Mouse (Mus musculus): ENCODE measurements around the gene Ranbp3l.

Gene Ranbp3l

DNA sequence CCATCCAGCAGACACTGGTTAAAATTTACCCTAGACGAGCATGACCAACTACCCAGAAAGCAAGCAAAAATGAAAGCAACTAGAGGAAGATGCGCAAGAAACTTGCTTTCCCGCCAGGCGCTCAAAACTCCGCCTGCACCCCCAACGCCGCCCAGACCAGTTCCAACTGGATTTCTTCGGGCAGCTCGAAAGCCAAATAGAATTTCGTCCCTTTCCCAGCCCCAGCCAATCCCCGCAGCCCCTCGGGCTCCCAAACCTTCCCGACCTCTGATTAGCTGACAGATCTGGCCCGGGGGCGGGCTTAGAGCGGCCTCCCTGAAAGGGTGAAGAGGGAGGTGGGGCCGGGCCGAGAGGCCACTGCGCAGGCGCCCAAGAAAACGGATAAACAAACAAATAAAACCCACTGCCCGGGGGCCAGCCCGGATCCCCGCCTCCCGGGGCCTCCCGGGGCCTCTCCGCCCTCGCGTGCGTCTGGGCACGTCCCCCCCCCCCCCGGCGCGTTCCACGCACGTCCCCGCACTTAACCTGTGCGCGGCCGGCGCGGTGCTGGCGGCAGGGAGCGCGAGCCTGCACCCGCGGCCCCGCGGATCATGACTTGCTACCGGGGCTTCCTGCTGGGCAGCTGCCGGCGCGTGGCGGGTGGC is 103.3 kb downstream of the Ranbp3l start, which contains the start of gene Nadk2:
Nadk2 (plus strand) TSS at position 349 of the 644 bp plus-strand sequence.
- peak; percentile 100 for DNase-seq (ENCODE audit: low spot score)

DNA sequence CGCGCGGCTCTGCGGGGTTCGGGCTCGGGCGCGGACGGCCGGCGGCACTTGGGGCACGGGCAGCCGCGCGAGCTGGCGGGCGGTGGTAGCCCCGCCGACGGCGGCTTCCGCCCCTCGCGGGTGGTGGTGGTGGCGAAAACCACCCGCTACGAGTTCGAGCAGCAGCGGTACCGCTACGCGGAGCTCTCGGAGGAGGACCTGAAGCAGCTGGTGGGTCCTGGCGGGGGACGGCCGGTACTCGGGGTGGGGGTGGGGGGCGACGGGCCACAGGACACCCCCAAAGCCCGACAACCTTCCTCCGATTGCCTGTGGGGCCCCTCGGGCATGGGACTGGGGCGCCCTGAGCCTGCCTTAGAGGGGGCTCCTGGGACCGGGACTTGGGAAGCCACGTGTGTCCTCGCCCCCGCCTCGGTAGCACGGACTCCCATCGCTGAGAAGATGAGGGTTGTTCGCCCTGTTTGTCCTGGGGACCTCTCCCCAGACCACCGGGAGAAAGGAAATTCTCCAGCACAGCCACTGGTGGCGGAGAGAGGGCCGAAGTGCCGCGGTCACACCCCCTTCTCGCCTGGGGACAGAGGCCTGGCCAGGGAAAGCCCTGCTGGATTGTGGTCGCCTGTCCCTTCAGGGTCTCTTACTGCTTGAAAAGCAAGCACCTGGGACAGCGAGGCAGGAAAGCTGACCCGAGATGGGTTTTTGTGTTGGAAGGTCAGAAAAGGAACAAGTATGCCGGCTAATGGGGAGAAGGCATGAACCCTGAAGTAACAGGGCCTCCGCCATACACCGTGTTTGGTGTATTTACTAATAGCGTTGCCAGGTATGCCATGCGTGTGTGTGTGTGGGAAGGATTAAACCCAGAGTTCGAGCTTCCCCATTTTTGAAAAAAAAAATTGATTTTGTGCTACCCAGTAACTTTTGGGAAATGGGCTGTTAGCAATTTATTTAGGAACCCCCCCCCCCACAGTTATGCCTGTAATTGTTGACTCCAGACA is 104.1 kb downstream of the Ranbp3l start:
- peak; percentile 58 for DNase-seq (ENCODE audit: low spot score)

DNA sequence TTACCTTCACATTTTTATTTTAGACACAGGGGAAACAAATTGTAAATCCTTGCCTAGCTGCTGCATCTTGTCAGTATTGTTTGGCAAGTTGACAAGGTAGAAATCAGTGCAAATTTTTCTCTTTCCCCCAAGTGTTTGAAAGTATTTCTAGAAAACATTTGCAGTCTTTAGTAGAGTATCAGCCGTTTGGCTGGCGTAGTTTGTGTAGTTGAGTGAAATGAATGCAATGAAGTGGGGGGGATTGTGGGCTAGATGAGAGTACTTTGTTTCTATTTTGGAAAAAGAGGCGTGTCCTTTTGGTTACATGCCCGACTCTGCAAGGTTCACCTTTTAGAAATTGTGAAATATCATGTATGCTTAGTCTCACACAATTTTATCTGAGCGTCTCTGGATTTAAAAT is 104.9 kb downstream of the Ranbp3l start:
- DNase-seq (ENCODE audit: low spot score) = peak; percentile 65

DNA sequence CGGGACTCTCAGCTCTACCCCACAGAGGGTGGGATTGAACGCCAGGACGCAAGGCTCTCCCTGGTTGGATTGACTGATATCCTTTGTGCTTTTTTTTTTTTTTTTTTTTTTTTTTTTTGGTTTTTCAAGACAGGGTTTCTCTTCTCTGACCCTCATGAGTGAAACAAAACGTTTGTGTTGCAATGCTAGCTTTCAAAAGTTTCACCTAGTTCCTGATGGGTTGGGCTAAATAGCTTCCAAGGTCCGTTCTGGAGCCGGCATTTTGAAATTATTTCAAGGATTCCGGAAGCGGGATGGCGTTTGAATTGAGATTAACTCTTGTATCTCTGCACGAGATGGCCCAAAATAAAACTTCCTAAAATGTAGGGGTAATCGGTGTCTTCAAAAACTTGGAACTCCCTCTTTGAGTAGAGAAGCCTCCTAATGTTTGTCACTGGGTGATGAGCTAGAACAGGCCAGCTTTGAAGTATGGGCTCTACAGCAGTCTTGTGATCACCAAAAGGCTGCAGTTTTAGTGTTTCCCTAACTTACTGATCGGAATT is 105.4 kb downstream of the Ranbp3l start:
- DNase-seq (ENCODE audit: low spot score) = no peak

DNA sequence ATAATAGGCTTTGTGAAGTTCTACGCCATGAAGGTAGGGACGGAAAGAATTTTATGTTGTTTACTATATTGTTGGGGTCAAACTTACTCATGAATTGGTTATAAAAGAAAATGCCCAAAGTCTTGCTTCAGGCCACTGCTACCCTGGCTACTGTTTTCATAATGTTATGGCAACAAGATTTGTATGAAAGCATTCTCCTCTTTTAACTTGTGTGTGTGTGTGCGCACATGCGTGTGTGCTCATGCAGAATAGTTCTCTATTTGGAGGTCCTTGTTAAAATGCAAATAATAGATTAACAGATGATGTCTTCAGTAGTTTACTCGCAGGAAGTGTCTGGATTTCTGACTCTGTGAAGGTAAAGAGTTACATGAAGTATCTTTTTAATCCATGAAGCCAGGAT is 105.9 kb downstream of the Ranbp3l start:
- no peak for DNase-seq (ENCODE audit: low spot score)

DNA sequence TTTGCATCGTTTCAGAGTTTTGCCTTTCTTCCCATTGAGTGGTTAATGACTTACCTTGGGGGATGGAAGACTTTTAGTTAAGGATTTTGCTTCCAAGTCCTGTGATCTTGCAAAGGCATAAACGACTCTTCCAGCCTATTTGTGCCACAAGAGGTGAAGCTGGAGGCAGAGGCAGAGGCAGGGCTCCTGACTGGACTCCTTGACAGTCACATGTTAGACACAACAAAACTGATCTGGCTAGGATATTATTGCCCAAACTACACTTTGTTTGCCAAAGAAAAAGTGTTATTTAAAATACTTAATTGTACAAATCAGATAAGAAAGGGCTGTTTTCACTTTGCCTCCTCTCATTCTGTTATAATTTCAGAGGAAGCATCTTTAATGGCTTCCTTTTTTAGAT is 106.4 kb downstream of the Ranbp3l start:
- DNase-seq (ENCODE audit: low spot score) = peak; percentile 31

DNA sequence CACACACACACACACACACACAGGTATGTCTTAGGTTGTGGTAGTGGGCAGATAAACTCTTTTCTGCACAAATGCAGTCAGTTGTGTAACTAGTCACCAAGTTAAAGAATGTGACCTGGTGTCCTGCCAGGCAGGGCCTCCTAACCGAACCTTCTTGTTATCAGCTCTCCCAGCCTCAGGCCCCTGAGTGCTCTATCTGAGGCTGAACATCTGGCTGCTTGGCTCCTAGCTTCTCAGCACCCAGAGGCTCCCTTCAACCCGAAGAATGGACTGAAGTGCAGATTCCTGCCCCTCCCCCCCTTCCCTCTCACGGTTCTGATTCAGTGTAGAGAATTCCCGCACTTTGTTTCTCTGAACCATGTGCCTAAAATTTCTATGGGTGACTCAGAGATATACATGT is 106.9 kb downstream of the Ranbp3l start:
- DNase-seq (ENCODE audit: low spot score) = peak; percentile 51

DNA sequence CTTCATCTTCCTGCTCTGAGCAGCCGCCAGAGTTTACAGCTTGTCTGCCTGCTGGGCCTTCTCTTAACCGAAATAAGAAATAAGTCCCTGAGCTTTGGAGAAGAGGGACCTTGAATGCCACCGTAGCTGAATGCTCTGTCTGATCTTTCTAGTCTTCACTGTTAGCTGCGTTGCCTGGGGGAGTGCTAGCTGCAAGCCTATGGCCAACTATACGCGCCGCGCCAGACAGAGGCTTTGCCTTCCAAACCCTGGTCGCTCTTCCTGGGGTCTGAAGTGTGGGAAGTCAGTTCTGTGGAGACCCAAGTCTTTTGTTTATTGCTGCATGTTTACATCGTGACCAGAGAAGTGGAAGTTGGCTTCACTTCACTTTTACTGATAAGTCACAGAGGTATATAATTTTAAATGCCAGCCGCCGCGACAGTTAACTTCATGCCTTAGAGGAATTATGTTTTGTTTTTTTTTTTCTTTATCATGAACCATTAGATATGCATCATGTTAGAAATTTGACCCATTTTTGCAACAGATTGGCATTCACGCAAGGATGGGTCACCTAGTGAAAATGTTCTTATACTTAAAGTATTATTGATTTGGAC is 108.0 kb downstream of the Ranbp3l start:
- no peak for DNase-seq (ENCODE audit: low spot score)

DNA sequence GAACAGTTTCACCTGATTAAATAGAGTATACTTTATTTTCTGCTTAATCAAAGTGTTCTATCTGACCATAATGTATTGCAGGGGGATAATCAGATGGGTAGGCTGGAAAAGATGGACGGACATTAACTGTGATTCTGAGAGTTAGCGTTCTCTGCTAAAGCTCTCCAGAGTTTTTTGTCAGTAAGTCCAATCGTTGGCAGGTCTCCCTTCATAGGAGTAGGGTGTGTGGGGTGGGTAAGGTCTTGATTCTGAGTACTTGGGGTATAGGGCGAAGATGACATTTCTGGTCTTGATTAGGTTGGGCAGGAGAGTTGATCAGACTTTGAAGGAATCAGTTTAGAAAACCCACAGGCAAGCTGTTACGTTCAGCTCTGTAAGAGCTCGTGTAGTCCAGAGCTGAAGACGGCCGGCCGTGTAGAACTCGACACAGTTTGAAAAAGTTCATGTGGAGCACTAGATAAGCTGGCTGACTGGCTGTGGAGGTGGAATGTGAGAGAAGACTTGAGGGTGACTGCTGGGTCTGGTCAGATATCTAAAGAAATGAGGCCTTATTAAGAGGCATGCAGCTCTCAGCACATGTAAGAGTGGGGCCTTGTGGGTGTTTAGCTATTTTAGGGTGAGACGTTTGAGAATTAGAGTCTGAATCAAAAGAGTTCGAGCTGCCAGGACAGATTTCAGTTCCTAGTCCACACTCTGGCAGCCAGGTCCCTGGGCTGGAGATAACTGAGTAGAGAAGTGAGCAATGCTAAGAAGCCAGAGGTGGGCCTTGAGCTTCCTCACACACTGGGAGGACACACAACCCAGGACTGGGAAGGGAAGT is 110.9 kb downstream of the Ranbp3l start:
- DNase-seq (ENCODE audit: low spot score) = no peak

DNA sequence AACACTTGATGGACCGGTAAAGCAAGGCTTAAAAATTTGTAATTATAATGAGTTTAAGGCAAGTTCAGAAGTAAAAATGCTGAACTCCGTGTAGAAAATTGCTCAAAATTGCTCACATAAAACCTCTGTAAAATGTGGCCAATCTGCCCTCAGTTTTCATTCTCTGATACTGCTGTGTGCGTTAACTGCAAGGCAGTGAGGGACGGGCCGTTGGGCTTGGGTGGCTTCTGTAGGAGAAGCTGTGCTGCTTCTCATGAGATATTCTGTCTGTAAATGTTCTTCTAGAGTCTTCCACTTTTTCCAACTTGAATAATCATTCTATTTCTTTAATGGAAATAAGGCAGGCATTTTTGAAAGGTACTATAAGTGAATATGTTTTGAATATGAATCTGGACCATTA is 111.9 kb downstream of the Ranbp3l start:
- no peak for DNase-seq (ENCODE audit: low spot score)

DNA sequence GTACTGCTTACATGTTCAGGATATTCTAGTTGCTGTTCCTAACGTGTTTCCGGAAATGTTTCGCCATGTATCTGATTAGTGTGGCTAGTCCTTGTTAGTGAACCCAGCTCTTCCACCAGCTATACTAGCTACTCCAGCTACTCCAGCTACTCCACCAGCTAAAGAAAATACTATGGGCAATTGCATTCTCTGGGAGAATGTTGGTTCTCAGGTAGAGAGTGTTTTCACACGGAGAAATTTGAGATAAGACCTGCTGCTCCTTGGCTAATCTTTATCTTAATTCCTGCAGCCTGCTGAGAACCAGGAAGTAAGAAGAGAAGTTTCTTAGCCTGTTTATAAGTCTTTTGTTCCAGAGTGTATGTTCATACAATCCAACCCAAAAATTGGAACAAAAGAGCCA is 112.5 kb downstream of the Ranbp3l start:
- no peak for DNase-seq (ENCODE audit: low spot score)

DNA sequence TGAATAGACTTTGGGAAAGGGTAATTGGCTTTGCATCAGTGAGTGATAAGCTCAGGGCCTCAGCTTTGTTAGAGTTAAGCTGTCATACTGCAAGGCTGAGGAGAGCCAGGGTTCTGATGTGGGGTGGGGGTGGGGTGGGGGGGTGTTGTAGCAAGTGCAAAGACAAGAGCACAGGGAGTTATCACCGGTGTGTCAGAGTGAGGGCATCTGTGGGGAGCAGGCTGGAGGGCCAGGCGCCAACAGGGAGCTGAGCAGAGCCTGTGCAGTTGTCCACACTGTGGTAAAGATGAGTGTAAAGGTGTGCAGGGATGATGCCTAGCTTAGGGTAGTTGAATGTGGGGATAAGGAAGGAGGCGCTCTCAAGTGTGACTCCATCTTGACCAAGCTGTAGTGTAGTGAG is 113.5 kb downstream of the Ranbp3l start:
- no peak for DNase-seq (ENCODE audit: low spot score)

DNA sequence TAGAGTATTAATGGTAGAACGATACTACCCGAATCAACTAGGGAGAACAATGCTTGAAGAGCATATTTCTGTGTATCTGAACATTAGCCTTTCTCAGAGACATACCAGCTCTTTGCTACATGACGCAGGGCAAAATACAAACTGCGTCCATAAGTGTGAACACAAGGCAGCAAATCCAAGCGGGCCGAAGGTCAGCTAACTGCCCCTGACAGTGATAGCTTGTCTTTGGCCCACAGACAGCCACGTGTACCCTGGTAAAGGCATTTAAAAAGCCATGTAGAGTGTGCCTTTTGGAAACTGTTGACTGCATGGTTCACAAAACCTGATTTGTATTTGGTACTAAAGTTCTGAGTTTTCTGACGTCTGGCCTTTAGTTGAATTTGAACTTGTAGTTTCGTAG is 115.0 kb downstream of the Ranbp3l start:
- DNase-seq (ENCODE audit: low spot score) = no peak

DNA sequence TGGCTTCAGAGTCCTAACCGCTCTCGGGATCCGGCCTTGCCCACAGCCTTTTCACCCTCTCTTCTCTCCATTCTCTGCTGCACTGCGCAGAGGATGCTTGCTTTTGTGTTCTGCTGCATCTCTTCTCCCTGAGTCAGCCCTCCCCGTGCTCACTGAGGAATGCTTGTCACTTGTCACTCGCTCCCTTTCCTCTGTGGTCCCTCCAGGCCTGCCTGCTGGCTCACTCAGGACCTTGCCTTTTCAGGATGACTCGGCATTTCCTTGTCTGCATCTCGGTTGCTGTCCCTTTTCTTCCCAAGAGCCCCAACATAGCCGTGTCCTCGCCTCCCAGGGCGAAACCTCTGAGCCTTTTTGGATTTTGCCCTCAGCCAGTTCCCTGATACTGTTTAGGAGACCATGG is 119.1 kb downstream of the Ranbp3l start:
- DNase-seq (ENCODE audit: low spot score) = no peak

DNA sequence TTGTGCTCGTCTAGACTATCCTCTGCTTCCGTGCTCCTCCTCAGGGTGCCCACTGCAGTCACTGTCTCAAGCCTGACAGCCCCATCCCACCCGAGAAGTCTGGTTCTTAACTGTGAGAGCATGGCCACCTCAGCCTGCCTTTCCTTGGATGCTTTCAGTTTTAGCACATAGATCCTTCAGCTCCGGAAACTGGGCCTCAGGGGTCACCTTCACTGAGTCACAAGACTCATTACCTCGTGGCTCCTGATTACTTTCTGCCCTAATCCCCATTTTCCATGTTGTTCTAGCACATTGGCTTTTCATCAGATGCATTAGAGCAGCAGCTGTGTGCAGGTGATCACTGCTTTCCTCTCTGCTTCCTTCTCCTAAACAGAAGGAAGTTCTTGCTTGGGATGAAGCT is 119.7 kb downstream of the Ranbp3l start:
- no peak for DNase-seq (ENCODE audit: low spot score)

DNA sequence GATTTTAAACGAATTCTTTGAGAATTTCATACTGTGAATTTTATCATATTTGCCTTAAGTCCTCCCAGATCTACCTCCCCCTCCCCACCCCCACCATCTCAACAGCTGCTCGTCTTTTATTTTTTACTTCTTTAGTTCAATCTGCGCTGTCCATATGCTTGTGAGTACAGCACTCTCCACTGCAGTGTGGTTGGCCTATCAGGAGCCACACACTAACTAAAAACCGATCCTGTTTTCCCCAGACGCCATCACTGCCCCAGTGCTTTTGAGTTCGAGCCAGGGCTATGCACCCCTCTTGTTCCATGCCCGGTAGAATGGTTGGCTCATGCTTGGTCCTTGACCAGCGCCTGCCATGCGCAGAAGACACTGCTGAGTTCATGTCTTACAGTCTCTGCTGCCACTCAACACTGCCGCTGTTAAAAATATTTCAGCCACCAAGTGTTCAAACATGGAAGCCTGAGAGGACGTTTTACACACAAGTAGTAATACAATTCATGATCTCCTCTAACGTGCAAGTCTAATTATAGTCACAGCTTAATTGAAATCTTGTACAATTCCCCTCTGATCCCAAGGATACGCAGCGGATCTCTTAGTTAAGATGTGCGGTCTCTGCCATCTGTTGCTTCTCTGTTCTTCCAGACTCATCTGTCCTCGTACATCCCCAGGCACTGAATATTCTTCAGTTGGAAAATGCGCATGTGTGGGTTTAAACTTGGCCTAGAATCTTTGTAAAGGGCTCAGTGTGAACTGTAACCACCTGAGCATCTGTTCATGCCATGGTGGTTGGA is 120.3 kb downstream of the Ranbp3l start:
- DNase-seq (ENCODE audit: low spot score) = no peak

DNA sequence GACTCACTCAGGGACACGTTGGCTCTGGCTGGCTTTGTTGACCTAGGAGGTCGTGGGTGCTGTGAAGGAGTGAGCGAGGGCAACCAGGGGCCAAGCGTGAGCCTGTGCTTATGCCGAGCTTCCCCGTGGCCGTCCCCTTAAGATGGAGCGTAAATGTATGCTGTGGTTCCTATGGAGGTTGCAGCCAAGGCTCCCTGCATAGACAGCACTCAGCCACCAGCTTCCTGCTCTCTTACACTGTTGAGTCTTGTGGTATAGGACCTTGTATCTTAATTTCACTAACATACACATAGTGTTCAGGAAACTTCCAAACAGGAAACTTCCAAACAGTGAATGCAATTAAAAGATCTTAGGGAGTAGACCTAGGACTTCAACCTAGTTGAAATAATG is 120.9 kb downstream of the Ranbp3l start:
- no peak for DNase-seq (ENCODE audit: low spot score)

DNA sequence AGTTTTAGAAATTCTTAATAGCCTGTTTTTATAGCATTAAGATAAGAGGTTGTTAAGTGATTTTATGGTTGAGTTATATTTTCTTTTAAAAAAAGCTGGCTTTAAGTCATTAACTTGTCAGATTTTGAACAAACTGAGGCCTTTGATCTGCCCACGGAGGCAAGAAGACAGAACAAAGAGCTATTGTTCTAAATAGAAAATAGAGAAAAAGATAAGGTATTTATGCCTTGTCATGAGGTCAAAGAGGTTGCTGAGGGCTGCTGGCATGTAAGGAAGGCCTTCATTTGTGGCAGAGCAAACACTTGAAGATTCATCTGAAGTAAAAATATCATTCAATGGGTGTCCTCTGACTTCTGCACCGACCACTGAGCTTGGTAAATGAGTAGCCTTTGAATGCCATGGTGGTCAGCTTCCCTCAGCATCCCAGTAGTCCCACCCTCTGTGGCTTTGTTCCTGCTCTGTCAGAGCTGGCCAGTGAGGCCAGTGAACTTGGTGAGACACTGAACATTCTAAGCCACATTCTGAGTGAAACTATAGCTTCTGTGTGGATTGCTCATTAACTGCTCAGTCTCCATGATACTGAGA is 121.5 kb downstream of the Ranbp3l start:
- no peak for DNase-seq (ENCODE audit: low spot score)

DNA sequence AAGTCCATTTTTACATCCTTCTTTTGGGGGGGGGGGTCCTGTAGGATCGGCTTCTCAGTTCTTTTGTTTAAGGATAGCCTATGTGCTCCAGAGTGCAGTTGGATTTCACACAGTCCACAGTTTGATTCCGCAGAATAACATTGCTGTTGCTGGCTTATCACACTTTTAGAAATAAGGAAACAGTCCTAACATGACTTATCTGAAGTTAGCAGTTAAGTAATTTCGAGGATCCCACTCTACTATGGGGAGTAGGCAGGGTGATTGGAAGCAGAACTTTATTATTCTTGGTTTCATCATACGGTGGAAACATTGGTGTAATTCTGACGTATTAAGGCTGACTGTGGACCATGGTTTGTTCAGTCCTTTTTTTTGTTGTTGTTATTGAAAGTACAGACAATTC is 122.9 kb downstream of the Ranbp3l start:
- DNase-seq (ENCODE audit: low spot score) = no peak

DNA sequence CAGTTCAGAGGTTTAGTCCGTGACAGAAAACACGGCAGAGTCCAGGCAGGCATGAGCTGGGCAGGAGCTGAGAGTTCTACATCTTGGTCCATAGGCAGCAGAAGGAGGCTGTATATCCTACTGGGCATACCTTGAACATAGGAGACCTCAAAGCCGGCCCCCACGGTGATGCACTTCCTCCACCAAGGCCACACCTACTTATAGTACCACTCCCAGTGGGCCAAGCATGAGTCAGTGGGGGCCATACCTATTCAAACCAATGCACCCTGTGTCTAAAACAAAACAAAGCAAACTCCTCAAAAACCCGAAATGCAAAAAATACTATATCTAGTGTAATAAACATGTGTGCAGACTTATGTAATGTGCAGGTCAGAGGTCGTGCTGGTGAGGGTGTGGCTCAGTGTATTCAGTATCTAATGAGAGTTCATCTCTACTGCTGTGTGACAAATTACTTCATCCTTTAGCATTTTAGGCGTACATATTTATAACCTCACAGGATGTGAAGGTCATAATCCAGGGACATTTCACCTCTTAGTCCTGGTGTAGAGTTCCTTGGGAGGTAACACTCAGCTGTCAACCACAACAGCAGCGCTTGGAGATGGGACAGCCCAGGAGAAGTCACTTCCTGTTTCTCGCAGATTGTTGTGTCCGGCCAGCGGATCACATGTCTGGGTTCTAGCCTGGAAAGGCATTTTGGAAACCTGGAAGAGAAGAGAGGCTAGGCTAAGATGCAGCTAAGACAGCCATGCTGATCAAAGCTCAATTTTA is 126.0 kb downstream of the Ranbp3l start:
- DNase-seq (ENCODE audit: low spot score) = no peak

Measured in adipocyte (in vitro differentiated cells).